Mouse (Mus musculus): Measurements from ENCODE around the gene Nfix.

- TF ChIP-seq CTCF (IDR thresholded peaks at IDR 0.05) (no peak), EP300 (IDR thresholded peaks at IDR 0.05; ENCODE audit: insufficient read depth, low read depth, low read length) (0 out of 2 replicates have a peak, but pooled peaks have one; percentile 17)
These were observed 39.7 kb downstream of the Nfix start for GRCm38 (mm10) chr8:84760405-84760805.

Data from heart, adult 2 months (tissue).